Mouse (Mus musculus): ENCODE measurements around the gene Mbnl1. TPM values are rescaled to one million over a fixed set of nuclear protein-coding genes. Genes with fewer than 3 reads are reported as not detected.
"Not testable (repeated sequence)": the region's sequence is repeated elsewhere in the genome, so short reads cannot be mapped to it uniquely, and the experiment has no call there.

Gene Mbnl1
- total RNA-seq, 2 experiments from 2014 or later = 234 to 262 TPM

GRCm38 (mm10) chr3:60489509-60489908, 16.9 kb downstream of the Mbnl1 start:
- DNase-seq = no peak

- not testable (repeated sequence) for DNase-seq
These were observed 22.3 kb downstream of the Mbnl1 start for GRCm38 (mm10) chr3:60494774-60495535.

GRCm38 (mm10) chr3:60496197-60496596, 23.6 kb downstream of the Mbnl1 start:
- DNase-seq = no peak

- no peak for DNase-seq
These were observed 25.5 kb downstream of the Mbnl1 start for GRCm38 (mm10) chr3:60498151-60498550.

GRCm38 (mm10) chr3:60498646-60499045, 26.0 kb downstream of the Mbnl1 start:
- no peak for DNase-seq

GRCm38 (mm10) chr3:60499157-60499578, 26.5 kb downstream of the Mbnl1 start:
- no peak for DNase-seq

- no peak for DNase-seq
These were observed 27.3 kb downstream of the Mbnl1 start for GRCm38 (mm10) chr3:60499718-60500450.

- peak; percentile 85 for DNase-seq
These were observed 28.2 kb downstream of the Mbnl1 start for GRCm38 (mm10) chr3:60500571-60501527.

- no peak for DNase-seq
These were observed 29.0 kb downstream of the Mbnl1 start for GRCm38 (mm10) chr3:60501561-60502151.

- DNase-seq = no peak
These were observed 29.7 kb downstream of the Mbnl1 start for GRCm38 (mm10) chr3:60502155-60502987.

GRCm38 (mm10) chr3:60503196-60503595, 30.6 kb downstream of the Mbnl1 start:
- DNase-seq = no peak

GRCm38 (mm10) chr3:60504775-60505430, 32.3 kb downstream of the Mbnl1 start:
- DNase-seq = no peak

GRCm38 (mm10) chr3:60506821-60507220, 34.2 kb downstream of the Mbnl1 start:
- no peak for DNase-seq

GRCm38 (mm10) chr3:60507496-60507895, 34.9 kb downstream of the Mbnl1 start:
- no peak for DNase-seq

- DNase-seq = no peak
These were observed 35.3 kb downstream of the Mbnl1 start for GRCm38 (mm10) chr3:60507979-60508378.

- no peak for DNase-seq
These were observed 38.6 kb downstream of the Mbnl1 start for GRCm38 (mm10) chr3:60511197-60511596.

- no peak for DNase-seq
These were observed 40.7 kb downstream of the Mbnl1 start for GRCm38 (mm10) chr3:60513337-60513736.

GRCm38 (mm10) chr3:60513746-60514145, 41.1 kb downstream of the Mbnl1 start:
- no peak for DNase-seq

GRCm38 (mm10) chr3:60515430-60515829, 42.8 kb downstream of the Mbnl1 start:
- DNase-seq = no peak

GRCm38 (mm10) chr3:60516054-60516674, 43.5 kb downstream of the Mbnl1 start:
- peak; percentile 13 for DNase-seq
